Mouse (Mus musculus) liver, adult 2 months (tissue): ENCODE data around the gene Dbn1.

Source experiments
- CTCF ChIP-seq: fragments of 200-500 bp; IDR thresholded peaks from 2 replicates; pipeline ENCODE4 v1.5.1; 2011; ENCODE audit warnings: low read depth, low read length, control low read depth
- POLR2A ChIP-seq: fragments of 200-500 bp; IDR thresholded peaks from 2 replicates; pipeline ENCODE4 v1.6.1; 2011; ENCODE audit warnings: low read length, control low read depth; ENCODE audit not compliant: insufficient read depth; ENCODE audit errors: extremely low read depth

- TF ChIP-seq CTCF (no peak), POLR2A (no peak)
These were observed 34.8 kb upstream of the Dbn1 start for GRCm38 (mm10) chr13:55522730-55523129.
